Mouse (Mus musculus) kidney, postnatal 36 days (tissue): ENCODE measurements around the gene Slc31a2.

ENCODE experiments used
- DNase-seq, 2 experiments: peaks; one replicate each; pipeline ENCODE4 v3.0.0; 2021 to 2022; ENCODE audit warnings: mixed read lengths in 2 of 2

Slc31a2 gene

DNA sequence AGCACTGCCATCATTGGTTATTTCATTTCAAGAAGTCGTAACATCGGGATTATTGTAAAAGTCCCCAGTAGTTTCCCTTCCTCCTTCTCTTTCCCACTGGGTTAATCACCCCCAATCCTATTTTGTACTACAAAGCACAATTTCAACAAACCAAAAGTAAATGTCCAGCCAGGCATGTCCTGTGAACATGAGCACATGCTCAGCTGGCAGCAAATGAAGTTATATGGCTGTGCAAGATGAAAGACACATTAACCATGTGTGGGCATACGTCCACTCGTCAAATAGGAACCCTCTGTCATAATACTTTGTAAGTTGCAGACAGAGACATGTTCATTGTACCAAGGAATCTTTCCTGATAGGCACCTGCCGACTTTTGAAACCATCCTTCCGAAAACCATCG is 20.6 kb downstream of the Slc31a2 start:
- no peak for DNase-seq

DNA sequence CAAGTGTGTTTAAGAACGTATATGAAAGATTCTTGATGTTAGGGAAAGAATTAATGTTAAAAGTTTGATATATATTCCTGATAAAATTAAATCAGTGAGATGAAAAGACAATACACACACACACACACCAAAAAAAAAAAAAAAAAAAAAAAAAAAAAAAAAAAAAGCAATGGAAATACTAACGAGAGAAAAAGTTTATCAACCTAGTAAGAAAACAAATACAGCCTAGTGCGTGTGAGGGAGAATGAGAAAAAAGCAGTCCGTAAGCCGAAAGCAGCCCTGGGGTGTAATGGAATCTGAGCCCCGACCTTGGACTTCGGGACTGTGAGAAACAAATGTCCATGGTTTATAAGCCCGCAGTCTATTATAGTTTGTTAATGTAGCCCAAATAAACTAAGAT is 23.2 kb downstream of the Slc31a2 start:
- peak in 1 of 2 experiments; percentile 2 for DNase-seq

DNA sequence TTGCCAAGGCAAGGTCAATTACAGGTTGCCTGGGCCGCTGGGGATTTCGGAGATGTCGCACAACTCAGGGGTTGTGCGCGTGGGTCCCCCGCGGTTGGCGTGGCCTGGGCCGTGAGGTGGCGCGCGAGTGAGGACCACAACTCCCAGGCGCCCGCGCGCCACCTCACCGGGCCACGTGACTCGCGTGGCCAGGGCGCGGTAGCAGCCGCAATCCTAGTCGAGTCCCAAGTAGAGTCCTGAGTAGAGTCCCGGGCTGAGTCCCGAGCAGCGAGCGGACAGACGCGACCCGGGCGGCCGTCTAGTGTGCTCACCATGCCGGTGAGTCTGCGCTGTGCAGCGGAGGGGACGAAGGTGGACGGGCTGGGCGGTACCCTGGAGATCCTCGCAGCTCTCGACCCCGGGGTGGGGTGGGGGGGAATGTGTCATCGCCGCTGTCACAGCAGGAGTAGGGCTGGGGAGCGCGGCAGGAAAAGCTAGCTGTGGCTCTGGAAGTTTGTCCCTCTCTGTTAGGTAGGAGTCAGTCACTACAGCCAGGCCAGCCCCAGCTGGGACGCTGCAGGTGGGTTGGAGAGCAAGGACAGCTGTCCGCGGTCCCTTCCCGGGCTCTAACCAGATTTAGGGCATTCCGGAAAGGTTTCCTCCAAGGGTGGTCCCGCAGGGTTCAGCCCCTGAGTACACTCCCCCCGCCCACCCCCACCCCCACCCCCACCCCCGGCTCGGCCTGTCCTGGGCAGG is 24.1 kb downstream of the Slc31a2 start:
- peak; percentile 84 to 90 for DNase-seq

DNA sequence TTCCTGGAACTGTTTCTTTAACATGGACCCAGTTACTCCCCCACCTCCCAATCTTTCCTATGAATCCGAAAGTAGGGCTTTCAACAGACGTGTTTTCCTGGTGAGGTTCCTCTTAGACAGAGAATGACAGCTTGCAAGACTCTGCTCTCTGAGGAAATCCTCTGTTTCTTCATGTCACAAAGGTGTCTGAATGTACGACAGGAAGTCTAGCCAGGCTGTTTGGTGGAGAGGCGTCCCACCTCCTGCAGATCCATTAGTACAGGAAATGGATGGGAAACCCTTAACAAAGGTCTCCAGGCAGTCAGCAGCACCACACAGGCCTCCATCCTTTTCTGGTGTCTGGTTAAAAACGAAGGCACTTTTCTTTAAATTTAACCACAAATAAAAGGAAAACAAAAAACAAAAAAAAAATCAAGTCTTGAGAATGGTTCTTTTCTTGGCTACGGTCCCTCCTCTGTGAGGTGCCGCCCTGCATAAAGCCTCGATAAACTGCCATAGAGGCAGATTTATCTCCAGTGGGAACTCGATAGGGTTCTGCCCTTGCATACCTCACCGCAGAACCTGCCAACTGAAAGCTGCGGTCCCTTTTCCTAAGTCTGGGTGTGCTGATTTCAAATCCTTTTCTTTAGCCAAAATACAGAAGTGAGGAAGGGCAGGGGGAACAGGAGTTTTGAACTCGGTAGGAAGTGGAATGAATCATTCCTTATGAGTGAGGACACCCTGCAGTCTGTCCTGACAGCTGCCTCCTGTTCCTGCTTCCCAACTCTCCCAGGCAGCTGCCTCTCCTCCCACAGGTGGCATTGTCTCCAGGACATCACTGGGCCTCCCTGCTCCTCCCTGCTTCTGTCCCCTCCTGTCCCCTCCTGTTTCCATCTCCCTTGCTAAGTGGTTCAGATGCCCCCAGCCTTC is 24.9 kb downstream of the Slc31a2 start:
- DNase-seq = peak; percentile 32 to 41

DNA sequence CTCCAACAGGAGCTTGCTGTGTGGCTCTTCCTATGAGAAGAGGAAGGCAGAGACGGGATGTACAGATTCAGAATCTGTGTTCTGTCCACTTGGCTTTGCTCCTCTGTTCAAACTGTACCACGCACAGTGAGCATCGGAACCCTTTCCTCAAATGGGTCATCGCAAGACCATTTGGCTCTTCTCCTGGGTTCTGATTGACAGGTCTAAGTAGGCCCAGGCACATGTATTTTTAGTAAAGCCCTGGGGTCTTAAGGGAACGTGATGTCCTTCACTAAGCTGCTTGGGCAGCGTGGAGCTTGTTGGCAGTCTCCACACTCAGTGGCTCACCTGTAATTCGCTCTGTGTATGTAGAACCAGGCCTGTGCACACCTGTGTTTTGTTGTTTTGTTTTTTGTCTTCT is 26.9 kb downstream of the Slc31a2 start:
- DNase-seq = peak in 1 of 2 experiments; percentile 1

DNA sequence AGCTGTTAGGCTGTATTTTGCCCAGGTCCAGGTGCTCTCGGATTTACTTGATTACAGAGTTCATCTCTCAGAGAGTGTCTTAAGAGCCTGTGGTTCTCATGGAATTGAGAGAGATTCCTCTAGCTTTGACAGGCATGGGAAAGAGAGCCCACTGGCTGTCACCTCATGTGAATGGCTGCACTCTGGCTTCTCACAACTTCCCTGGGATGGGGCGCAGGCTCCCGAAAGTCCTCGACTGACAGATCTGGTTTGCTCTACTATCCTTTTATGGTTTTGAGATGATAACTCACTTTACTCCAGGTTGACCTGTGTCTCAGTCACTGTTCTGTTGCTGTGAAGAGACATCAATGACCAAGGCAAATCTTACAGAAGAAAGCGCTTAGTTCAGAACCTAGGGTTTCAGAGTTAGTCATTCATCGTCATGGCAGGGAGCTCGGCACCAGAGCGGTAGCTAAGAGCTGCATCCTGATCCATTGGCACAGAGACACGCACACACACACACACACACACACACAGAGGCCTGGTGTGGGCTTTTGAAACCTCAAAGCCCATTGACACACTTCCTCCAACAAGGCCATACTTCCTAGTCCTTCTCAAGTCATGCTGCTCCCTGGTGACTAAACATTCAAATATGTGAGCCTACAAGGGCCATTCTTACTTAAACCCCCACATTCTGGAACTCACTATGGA is 28.6 kb downstream of the Slc31a2 start:
- peak in 1 of 2 experiments; percentile 4 for DNase-seq

DNA sequence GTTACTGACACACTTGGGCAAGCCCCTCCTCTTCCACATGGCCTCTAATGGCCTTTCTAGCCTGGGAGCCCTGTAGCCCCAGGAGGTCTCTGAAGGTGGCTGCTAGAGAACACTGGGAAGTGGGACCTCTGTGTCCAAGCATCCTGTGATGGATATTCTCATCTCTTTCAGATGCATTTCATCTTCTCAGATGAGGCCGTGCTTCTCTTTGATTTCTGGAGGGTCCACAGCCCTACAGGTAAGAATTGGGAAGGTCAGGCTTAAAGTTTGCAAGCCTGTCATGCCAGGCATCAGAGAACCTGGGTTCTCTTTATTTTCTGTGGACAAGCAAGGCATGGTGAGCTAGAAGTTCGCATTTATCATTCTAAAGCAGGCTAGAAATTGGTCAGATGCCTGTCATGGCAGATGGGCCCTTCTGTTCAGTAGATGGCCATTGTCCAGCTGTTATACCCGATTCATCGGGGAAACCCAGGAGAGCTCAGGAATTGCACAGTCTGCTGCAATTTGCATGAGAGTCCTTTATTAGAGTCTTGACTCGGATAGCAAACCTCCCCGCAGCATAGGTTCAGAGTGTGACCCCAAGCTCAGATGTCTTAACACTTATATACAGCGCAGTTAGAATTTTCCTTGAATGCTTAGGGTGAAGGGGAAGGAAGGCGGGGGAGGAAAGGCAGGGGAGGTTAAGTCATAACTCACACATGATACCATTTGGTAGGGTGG is 30.3 kb downstream of the Slc31a2 start:
- peak in 1 of 2 experiments; percentile 1 for DNase-seq

DNA sequence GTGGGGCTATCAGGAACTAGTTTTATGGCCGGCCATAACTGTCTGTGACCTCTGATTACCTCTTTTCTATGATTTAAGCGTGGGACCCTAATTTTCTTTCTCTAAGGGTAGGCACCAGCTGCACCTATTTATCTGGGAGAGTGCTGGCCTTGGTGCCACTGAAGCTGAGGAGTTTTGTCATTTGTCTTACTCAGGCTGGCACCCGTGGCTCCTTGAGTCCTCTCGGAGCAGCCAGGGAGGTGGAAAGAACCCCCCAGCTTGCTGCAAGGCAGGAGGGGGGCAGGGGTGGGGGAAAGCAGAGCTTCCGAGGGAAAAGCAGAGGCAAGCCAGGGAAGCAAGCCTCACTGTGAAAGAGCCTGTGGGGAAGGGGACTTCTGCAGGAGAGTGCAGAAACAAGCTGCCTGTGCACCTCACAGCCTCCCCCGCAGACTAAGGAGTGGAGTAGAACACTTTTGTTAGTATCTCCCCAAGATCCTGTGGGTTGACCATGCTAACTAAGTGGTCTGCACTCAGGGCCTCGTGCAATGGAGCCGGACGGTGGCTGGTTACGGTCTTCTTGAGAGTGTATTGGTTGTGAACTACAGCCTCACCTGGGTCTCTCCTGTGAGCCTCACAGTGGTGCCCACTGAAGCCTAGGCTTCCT is 31.0 kb downstream of the Slc31a2 start:
- peak in 1 of 2 experiments; percentile 0 for DNase-seq

DNA sequence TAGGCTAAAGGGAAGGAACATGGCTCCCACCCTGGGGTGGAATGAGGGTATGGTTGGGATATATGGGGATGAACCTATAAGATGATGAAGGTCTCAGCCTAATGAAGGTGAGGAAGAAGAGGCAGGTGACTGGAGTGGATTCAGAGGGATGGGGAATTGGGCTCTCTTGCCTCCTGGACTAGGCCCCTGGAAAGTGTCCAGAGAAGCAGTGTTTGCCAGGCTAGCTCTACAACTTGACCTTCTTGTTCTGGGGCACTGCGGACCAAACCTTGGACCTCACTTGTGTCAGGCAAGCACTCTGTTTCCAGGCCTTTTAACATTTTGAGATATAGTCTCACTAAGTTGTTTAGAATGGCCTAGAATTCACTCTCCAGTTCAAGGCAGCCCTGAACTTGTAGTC is 32.4 kb downstream of the Slc31a2 start:
- peak; percentile 19 to 43 for DNase-seq

DNA sequence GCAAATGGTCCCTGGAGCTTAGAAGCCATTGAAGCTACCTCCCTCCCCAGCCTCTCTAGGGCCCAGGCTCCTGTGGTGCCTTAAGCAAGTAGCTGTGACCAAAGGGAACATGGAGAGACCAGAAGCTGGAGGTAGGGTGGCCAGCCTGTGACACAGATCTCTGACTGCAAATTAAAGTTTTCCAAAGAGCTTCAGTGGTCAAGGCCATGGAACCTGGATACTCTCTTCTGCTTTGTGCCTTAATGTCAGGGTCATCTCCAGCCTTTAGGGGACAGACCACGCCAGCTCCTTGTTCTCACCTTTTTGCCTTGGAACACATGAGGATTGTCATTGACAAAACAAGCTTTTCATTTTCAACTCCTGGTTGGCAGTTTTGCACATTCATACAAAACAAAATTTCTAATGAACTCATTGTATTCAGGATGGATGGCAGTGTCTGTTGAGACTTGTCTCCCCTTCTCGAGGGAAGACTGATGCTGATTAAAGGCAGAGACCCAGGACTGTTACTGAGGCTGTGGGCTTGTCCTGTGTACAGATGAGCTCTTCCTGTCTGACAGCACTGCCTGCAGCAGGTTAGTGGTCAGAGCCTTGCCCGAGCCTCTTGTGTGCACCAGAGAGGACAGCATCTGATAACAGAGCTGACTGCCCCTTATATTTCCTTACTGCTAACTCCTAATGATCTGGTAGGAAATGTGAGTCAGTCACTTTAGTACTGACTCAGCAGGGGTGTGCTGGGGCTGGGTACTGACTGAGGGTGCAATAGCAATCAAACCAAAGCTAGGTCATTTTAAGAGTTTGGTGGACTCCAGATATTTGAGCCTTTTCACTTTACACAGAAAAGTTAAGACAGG is 35.1 kb downstream of the Slc31a2 start:
- no peak for DNase-seq

DNA sequence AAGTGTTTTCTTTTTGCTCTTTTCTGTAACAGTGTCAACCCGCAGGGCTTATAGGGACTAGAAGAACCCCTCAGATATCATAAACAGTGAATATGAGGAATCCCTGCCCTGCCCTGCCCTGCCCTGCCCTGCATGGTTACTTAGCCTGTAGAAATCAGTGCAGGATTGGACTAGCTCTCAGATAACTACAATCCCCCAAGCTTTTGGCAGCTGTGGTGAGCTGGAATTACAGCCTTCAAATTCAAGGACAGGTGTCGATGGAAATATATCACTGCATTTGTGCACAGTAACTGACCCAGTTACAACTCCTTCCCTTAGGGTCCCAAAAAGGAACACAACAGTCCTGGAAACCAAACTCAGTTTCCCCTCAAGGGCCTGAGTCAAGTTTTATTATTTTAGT is 37.6 kb downstream of the Slc31a2 start:
- DNase-seq = no peak

DNA sequence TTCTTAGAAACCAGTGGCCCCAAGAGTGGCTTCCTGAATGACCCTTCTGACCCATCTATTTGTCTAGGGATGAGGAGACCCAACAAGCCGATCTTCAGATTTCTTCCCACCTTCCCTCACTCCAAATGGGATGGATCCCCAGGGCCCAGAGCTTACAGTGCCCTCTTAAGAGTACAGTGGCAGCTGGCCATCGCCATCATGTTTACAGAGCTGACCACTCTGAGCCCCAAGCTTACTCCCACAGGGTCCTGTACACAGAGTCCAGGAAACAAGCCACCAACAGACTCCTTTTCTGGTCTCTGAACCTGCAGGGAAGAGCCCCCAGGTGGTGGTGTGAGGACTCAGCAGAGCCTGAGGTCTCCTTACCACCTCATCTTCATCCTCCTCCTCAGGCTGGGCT is 40.4 kb downstream of the Slc31a2 start:
- DNase-seq = no peak

DNA sequence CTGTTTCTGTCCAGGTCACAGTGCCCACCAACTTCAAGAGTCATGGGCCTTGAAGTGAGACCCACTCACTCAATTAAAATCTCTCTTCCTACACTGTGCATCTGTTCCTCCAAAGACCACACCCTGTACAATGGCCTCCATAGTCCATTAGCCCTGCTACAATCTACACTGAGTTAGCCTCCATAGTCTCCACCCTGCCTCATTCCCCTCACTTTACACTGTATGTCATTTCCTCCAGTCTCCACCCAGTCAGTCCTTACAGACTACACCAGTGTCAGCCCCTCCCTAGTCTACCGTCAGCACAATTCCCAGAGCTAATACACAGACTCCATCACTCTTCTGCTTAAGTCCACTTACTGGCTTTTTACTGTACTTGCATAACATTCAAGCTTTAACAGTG is 40.9 kb downstream of the Slc31a2 start:
- no peak for DNase-seq

DNA sequence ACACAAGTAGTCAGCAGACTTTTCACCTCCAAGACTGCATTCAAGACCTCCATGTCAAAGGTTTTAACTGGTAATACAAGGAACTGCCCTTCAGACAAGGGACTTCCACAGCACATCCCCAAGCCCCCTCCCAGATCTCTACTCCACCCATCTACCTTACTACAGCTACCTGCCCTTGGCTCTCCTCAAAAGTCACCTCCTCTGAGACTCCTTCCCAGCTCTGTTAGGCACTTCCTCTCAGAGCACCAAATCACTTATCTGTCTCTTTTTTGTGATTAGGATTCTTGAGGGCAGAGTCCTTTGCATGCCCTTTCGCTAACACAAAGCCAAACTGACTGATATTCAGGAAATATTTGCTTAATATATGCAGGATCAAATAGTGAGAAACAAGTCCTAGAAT is 43.9 kb downstream of the Slc31a2 start:
- no peak for DNase-seq

DNA sequence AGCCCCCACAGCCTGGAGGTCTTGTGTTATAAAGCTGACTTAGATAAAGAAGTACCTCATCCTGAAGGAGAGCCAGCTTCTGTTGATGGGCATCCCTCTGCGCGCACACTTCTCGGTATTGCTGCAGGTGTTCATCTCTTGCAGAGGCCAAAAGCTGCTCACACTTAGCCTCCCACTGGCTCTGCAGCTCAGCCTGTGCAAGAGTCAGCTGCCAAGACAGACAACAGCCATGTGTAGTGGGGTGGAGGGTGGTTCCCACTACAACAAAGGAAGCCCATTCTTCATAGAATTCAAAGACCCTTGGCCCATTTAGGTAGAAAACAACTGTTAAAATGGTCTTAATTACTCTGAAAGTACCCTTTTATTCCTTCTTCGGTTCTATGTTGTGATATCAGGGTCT is 44.5 kb downstream of the Slc31a2 start:
- no peak for DNase-seq

DNA sequence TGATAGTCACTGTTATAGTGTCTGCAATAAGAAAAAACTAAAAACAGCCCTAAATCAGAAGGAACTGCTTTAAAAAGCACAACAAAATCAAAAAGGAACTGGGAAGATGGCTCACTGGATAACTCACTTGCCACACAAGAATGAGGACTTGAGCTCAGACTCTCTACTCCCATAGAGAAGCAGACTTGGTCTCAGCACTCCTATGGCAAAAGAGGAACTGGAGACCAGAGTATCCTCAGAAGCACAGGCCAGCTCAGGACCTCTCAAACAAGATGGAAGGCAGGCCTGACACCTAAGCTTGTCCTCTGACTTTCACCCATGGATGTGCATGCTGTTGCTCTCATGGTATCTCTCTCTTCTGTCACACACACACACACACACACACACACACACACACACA is 46.0 kb downstream of the Slc31a2 start:
- DNase-seq = no peak

DNA sequence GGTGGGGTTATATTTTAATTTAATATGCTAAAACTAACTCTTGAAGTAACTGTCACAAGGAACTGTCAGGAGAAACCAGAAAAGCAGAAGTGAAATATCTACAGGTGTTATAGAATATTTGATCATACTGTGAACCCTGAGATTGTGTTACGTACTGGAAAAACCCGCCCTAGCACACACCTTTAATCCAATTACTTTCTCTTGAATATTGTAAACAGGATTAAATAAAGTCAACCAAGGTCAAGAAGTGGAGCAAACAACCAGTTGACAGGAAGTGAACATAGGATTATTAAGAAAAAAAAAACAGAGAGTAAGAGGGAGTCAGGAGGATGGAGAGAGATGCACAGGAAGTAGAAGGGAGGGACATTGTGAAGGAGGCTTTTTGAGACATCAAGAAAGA is 50.5 kb downstream of the Slc31a2 start:
- no peak for DNase-seq

DNA sequence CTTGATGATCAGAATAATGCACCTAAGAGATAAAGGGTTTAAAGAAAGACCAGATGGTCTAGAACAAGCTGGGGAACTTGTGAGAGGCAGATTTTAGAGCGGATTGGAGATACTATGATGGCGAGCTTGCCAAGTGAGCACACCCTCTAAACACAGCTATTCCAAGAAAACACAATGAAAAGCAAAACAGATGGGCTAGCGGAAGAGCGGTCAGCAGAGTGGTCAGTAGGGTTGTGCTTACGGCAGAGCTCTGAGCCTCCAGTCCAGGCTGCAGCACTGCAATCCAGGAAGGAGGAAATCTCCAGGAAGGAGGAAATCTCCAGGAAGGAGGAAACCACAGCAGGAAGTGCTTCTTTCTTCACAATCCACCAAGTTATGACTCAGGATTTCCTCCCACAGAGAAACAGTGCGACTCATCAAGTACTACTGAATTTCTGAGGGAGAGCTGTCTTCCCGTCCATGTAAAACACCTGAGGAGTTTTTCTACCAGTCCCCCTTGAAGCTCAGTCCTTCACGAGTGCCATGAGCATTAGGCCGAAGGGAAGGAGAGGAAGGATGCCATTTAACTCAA is 51.4 kb downstream of the Slc31a2 start:
- no peak for DNase-seq

DNA sequence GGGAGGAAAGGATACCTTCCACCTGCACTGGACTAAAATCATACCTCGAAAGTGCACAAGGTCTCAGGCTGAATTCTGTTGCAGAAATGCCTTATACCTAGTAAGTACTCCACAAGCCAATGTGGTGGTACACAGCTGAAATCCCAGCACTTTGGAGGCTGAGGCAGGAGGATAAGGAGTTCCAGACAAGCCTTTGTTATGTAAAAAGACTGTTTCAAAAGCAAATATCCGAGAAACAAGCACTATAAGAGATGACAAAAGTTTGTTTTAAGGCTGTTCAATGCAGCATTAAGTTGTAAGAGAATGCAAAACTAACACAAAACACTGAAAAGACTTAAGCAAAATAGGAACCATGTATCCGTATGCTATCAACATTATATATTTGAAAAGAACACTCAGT is 52.2 kb downstream of the Slc31a2 start:
- no peak for DNase-seq

DNA sequence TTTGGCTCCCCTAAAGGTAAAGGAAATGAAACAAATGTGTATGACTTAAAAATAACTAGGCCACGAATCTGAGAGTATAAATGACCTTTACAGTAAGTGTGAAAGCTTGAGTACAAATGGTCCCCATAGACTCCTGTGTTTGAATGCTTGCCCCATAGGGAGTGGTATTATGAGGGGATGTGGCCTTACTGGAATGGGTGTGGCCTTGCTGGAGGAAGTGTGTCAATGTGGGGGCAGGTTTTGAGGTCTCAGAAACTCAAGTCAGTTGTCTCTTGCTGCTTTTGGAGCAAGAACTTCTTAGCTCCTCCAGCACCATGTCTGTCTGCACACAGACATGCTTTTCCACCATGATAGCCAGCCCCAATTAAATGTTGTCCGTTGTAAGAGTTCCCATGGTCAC is 54.1 kb downstream of the Slc31a2 start:
- DNase-seq = no peak

DNA sequence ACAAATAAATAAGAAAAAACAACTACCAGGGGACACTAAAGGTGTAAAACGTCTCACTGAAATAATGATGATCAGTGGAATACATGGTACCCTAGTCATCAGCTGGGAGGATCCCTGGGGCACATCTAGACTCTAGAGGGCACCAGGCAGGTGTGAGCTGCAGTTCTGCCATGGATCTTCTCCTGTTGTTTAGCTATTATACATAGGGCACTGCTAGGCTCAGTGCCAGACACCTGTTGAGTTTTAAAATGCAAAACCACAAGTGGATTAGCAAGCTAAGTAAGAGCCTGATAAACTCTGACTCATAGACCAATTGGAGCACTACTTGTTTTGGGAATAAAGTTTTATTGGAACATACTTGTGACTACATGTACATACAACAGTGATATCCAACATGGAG is 55.9 kb downstream of the Slc31a2 start:
- DNase-seq = no peak
